18 mouse cellular contexts compared by ENCODE assay signal in genomic region chrX:53087202-53087601, GRCm38 (mm10).
"Had no signal": no experiment of that assay in that cellular context is flagged by ENCODE, and none has a peak within 500 bp of the region (broad histone marks: within the 10 kb centered on the region; RNA-seq: fewer than 3 reads in every experiment).

No protein-coding gene starts in this region.

- H3K4me2 ChIP-seq: lung, embryonic 14.5 days; midbrain, embryonic 12.5 days; neural tube, embryonic 13.5 days; neural tube, embryonic 15.5 days had no signal

- H3K4me3 ChIP-seq: midbrain, embryonic 10.5 days; midbrain, embryonic 12.5 days; myocyte; neural tube, embryonic 13.5 days; neural tube, embryonic 15.5 days had no signal

- H3K9ac ChIP-seq: lung, embryonic 14.5 days; midbrain, embryonic 12.5 days; neural tube, embryonic 13.5 days; neural tube, embryonic 15.5 days had no signal

- H3K27me3 ChIP-seq: midbrain, embryonic 12.5 days; neural tube, embryonic 13.5 days; neural tube, embryonic 15.5 days had no signal

- H3K4me1 ChIP-seq: midbrain, embryonic 10.5 days; midbrain, embryonic 12.5 days; neural tube, embryonic 13.5 days; neural tube, embryonic 15.5 days had no signal

- ATAC-seq: midbrain, embryonic 16.5 days had no signal

- DNase-seq: lung, embryonic 14.5 days; lung, postnatal 10 days; lung, postnatal 4 days; midbrain, embryonic 14.5 days; retina, postnatal 1 day; right cerebral cortex, adult 18-20 months; right cerebral cortex, postnatal 25 days; right cerebral cortex, postnatal 4 days; spleen, adult 18-20 months; thymus, adult 18-20 months; thymus, postnatal 14 days; thymus, postnatal 36 days had no signal

- H3K27ac ChIP-seq: midbrain, embryonic 10.5 days; midbrain, embryonic 12.5 days; neural tube, embryonic 13.5 days; neural tube, embryonic 15.5 days had no signal

- H3K9me3 ChIP-seq: midbrain, embryonic 10.5 days; midbrain, embryonic 12.5 days; neural tube, embryonic 13.5 days; neural tube, embryonic 15.5 days had no signal

- H3K36me3 ChIP-seq: midbrain, embryonic 10.5 days; midbrain, embryonic 12.5 days; neural tube, embryonic 13.5 days; neural tube, embryonic 15.5 days had no signal
